In the genomic region with DNA sequence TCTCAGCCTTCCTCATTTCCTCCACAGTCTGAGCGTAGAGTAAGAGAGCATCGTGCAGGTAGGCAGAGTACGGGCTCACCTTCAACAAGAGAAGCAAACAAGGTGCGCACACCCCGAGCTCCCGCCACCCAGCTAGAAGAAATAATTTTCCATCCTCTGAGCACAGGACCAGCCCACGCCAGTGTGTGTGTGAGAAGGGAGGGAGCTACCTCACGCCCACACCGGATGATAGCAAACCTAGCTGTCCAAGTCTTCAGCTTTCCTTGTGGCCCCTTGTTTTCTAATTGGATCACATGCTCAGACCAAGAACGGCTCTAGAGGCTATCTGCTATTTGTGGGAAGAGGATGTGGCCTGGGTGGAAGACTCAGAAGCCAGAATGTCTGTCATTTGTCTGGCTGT, we compare ENCODE assay signal across 27 mouse cellular contexts. TPM values are rescaled to one million over a fixed set of nuclear protein-coding genes. Genes with fewer than 3 reads are reported as not detected.
A peak's percentile ranks its signal among the peaks of the same experiment; 100 is the strongest.
DNase-seq lines count a peak whose midpoint lies in the region; ATAC-seq lines count a peak whose summit lies in the region.
"Had no signal": no experiment of that assay in that cellular context is flagged by ENCODE, and none has a peak within 500 bp of the region (broad histone marks: within the 10 kb centered on the region; RNA-seq: fewer than 3 reads in every experiment).

No protein-coding gene starts in this region.

- H3K4me2 ChIP-seq in intestine, embryonic 16.5 days (ENCODE audit: low read depth, low read length), result no peak overlapping the region
- no peak overlapping the region for H3K4me2 ChIP-seq in intestine, embryonic 15.5 days (replicated peaks)
- H3K4me2 ChIP-seq: heart, embryonic 15.5 days; hindbrain, embryonic 13.5 days; limb, embryonic 15.5 days; neural tube, embryonic 12.5 days had no signal

- H3K9ac ChIP-seq in intestine, embryonic 16.5 days (ENCODE audit: low read depth, low read length), result no peak overlapping the region
- no peak overlapping the region for H3K9ac ChIP-seq in intestine, embryonic 15.5 days
- H3K9ac ChIP-seq: heart, embryonic 15.5 days; hindbrain, embryonic 13.5 days; limb, embryonic 15.5 days; neural tube, embryonic 12.5 days had no signal

- H3K27ac ChIP-seq in intestine, embryonic 16.5 days (ENCODE audit: low read length), result peak overlapping the region; percentile 5; the same call in 1 of the 2 replicates
- no peak overlapping the region for H3K27ac ChIP-seq in intestine, embryonic 15.5 days
- H3K27ac ChIP-seq in embryonic facial prominence, embryonic 10.5 days (replicated peaks), result no peak overlapping the region
- H3K27ac ChIP-seq: heart, embryonic 15.5 days; hindbrain, embryonic 13.5 days; limb, embryonic 15.5 days; neural tube, embryonic 12.5 days had no signal

- ATAC-seq in intestine, embryonic 16.5 days, result no peak
- ATAC-seq in intestine, embryonic 15.5 days, result no peak
- ATAC-seq in megakaryocyte, adult 5-6 weeks (ENCODE audit: poor library complexity, severe bottlenecking), result no peak
- ATAC-seq: activated CD4-positive, CD25-positive, alpha-beta regulatory T cell, adult 4 months; forebrain, embryonic 14.5 days had no signal

- no peaks in the 10 kb centered on the region for H3K27me3 ChIP-seq in intestine, embryonic 16.5 days (replicated peaks; ENCODE audit: control insufficient read depth, insufficient read depth, low read length)
- no peaks in the 10 kb centered on the region for H3K27me3 ChIP-seq in intestine, embryonic 15.5 days (replicated peaks)
- no peaks in the 10 kb centered on the region for H3K27me3 ChIP-seq in megakaryocyte, embryonic 14.5 days (replicated peaks)
- no peaks in the 10 kb centered on the region for H3K27me3 ChIP-seq in embryonic facial prominence, embryonic 10.5 days (replicated peaks; ENCODE audit: low read depth, poor library complexity, severe bottlenecking)
- H3K27me3 ChIP-seq: heart, embryonic 15.5 days; hindbrain, embryonic 13.5 days; limb, embryonic 15.5 days; neural tube, embryonic 12.5 days had no signal

- H3K4me3 ChIP-seq in intestine, embryonic 16.5 days (ENCODE audit: low read length), result no peak overlapping the region
- no peak overlapping the region for H3K4me3 ChIP-seq in intestine, embryonic 15.5 days (replicated peaks)
- H3K4me3 ChIP-seq in megakaryocyte, embryonic 14.5 days (replicated peaks), result peak overlapping the region; percentile 87
- no peak overlapping the region for H3K4me3 ChIP-seq in embryonic facial prominence, embryonic 10.5 days
- H3K4me3 ChIP-seq: heart, embryonic 15.5 days; hindbrain, embryonic 13.5 days; limb, embryonic 15.5 days; neural tube, embryonic 12.5 days had no signal

- DNase-seq in brain, adult 2 months (ENCODE audit: low read depth, low spot score), result peak; percentile 71
- DNase-seq in left cerebral cortex, postnatal 36 days (ENCODE audit: low spot score in 2 of 2), result peak; percentile 37 to 59
- DNase-seq in embryonic facial prominence, embryonic 10.5 days (ENCODE audit: low spot score), result no peak
- DNase-seq: adrenal gland, adult 8-10 months; B cell, adult 2 months; cerebellum, adult 2 months; cerebellum, postnatal 25 days; embryo, embryonic 11 days; gastrocnemius, postnatal 25 days; heart, postnatal 36 days; kidney, adult 8-10 months; kidney, postnatal 10 days; lung, adult 18-20 months; lung, postnatal 10 days; retina, postnatal 1 day had no signal

- no peaks in the 10 kb centered on the region for H3K9me3 ChIP-seq in intestine, embryonic 16.5 days (ENCODE audit: control insufficient read depth, low read length)
- H3K9me3 ChIP-seq in intestine, embryonic 15.5 days, result no peaks in the 10 kb centered on the region
- H3K9me3 ChIP-seq in megakaryocyte, embryonic 14.5 days, result no peaks in the 10 kb centered on the region
- H3K9me3 ChIP-seq in embryonic facial prominence, embryonic 10.5 days, result no peaks in the 10 kb centered on the region
- H3K9me3 ChIP-seq: heart, embryonic 15.5 days; hindbrain, embryonic 13.5 days; limb, embryonic 15.5 days; neural tube, embryonic 12.5 days had no signal

- H3K4me1 ChIP-seq in intestine, embryonic 16.5 days (ENCODE audit: control insufficient read depth, insufficient read depth, low read length), result no peaks in the 10 kb centered on the region
- no peaks in the 10 kb centered on the region for H3K4me1 ChIP-seq in intestine, embryonic 15.5 days (replicated peaks)
- peaks cover 95% of the 10 kb centered on the region for H3K4me1 ChIP-seq in megakaryocyte, embryonic 14.5 days
- peaks cover 4% of the 10 kb centered on the region; the same call in 1 of the 2 replicates for H3K4me1 ChIP-seq in embryonic facial prominence, embryonic 10.5 days
- H3K4me1 ChIP-seq: limb, embryonic 15.5 days; neural tube, embryonic 12.5 days had no signal

- no peaks in the 10 kb centered on the region for H3K36me3 ChIP-seq in intestine, embryonic 16.5 days (ENCODE audit: control insufficient read depth, insufficient read depth, low read length)
- no peaks in the 10 kb centered on the region for H3K36me3 ChIP-seq in intestine, embryonic 15.5 days
- H3K36me3 ChIP-seq in megakaryocyte, embryonic 14.5 days (replicated peaks; ENCODE audit: low read length), result peaks cover 33% of the 10 kb centered on the region
- no peaks in the 10 kb centered on the region for H3K36me3 ChIP-seq in embryonic facial prominence, embryonic 10.5 days (replicated peaks)
- H3K36me3 ChIP-seq: heart, embryonic 15.5 days; hindbrain, embryonic 13.5 days; limb, embryonic 15.5 days; neural tube, embryonic 12.5 days had no signal

- intact Hi-C loops in left cerebral cortex, postnatal 36 days (cut with DNase I), result no loop called here

- WGBS in intestine, embryonic 16.5 days, result 75% methylated on average over 10 of the region's 10 CpGs
- WGBS in intestine, embryonic 15.5 days, result 75% methylated on average over 10 of the region's 10 CpGs
- WGBS in embryonic facial prominence, embryonic 10.5 days, result 89% methylated on average over 10 of the region's 10 CpGs

RNA-seq across cellular contexts. Expression of a gene that starts 10.0 kb away (rescaled TPM):
- polyA plus RNA-seq in intestine, embryonic 16.5 days (2015; fragmentation: Nextera tagmentation; extraction: Ambion mirVana), result 0.04 and 0.06 TPM in 2 replicates
- not detected in 2 replicates for polyA plus RNA-seq in intestine, embryonic 15.5 days (2015; fragmentation: Nextera tagmentation; extraction: Ambion mirVana)
- 0.97 and 1.6 TPM in 2 replicates for polyA plus RNA-seq in megakaryocyte, embryonic 14.5 days (2012; ENCODE audit: insufficient read depth, low replicate concordance)
- total RNA-seq in megakaryocyte, adult 5-6 weeks (2015), result not detected in 2 replicates
- not detected in 2 replicates for total RNA-seq in megakaryocyte, adult 5-6 weeks (2017)
- total RNA-seq in left cerebral cortex, postnatal 36 days (2021), result 1 to 10 TPM; 2.6 to 3.6 TPM
- polyA plus RNA-seq in embryonic facial prominence, embryonic 10.5 days (2016; fragmentation: Nextera tagmentation; extraction: Ambion mirVana), result not detected in 2 replicates
- total RNA-seq: adrenal gland, adult 8-10 months; heart, adult 8-10 months had no signal
- polyA plus RNA-seq: activated CD4-positive, CD25-positive, alpha-beta regulatory T cell, adult 4 months; heart, embryonic 15.5 days; neural tube, embryonic 12.5 days had no signal

RNA-seq across cellular contexts. Expression of a gene that starts 20.7 kb away (rescaled TPM):
- 589 and 886 TPM in 2 replicates for polyA plus RNA-seq in intestine, embryonic 16.5 days (2015; fragmentation: Nextera tagmentation; extraction: Ambion mirVana)
- 315 and 329 TPM in 2 replicates for polyA plus RNA-seq in intestine, embryonic 15.5 days (2015; fragmentation: Nextera tagmentation; extraction: Ambion mirVana)
- 1.9 and 21.0 TPM in 2 replicates for polyA plus RNA-seq in megakaryocyte, embryonic 14.5 days (2012; ENCODE audit: insufficient read depth, low replicate concordance)
- total RNA-seq in megakaryocyte, adult 5-6 weeks (2015), result 66.8 and 92.8 TPM in 2 replicates
- total RNA-seq in megakaryocyte, adult 5-6 weeks (2017), result 93.0 and 99.7 TPM in 2 replicates
- 10 to 100 TPM; 45.1 to 51.6 TPM for total RNA-seq in left cerebral cortex, postnatal 36 days (2021)
- polyA plus RNA-seq in embryonic facial prominence, embryonic 10.5 days (2016; fragmentation: Nextera tagmentation; extraction: Ambion mirVana), result 24.0 and 27.4 TPM in 2 replicates

RNA-seq across cellular contexts. Expression of a gene that starts 50.5 kb away (rescaled TPM):
- polyA plus RNA-seq in intestine, embryonic 16.5 days (2015; fragmentation: Nextera tagmentation; extraction: Ambion mirVana), result 0.18 TPM in 1 of 2 replicates, not detected in the other
- polyA plus RNA-seq in intestine, embryonic 15.5 days (2015; fragmentation: Nextera tagmentation; extraction: Ambion mirVana), result 0.08 and 0.11 TPM in 2 replicates
- polyA plus RNA-seq in megakaryocyte, embryonic 14.5 days (2012; ENCODE audit: insufficient read depth, low replicate concordance), result not detected in 2 replicates
- not detected in 2 replicates for total RNA-seq in megakaryocyte, adult 5-6 weeks (2015)
- total RNA-seq in megakaryocyte, adult 5-6 weeks (2017), result not detected in 2 replicates
- not detected for total RNA-seq in left cerebral cortex, postnatal 36 days (2021)
- not detected in 2 replicates for polyA plus RNA-seq in embryonic facial prominence, embryonic 10.5 days (2016; fragmentation: Nextera tagmentation; extraction: Ambion mirVana)
- polyA plus RNA-seq: activated CD4-positive, CD25-positive, alpha-beta regulatory T cell, adult 4 months; heart, embryonic 15.5 days; limb, embryonic 15.5 days; neural tube, embryonic 12.5 days; small intestine, adult 2 months had no signal

Comparison
In these comparisons a context has a peak if more than half of its experiments do, and no peak if none do; other contexts are left out.
1. RNA of a gene that starts 20.7 kb away (polyA plus RNA-seq): 589 to 886 TPM in intestine, embryonic 16.5 days and 315 to 329 TPM in intestine, embryonic 15.5 days; 24.0 to 27.4 TPM in embryonic facial prominence, embryonic 10.5 days and 1.9 to 21.0 TPM in megakaryocyte, embryonic 14.5 days; every median in the first group is over 10 times any median in the second.